Mouse (Mus musculus) heart, embryonic 13.5 days (tissue): ENCODE data around the gene Ppp1r3g. TPM values are rescaled to one million over a fixed set of nuclear protein-coding genes. Genes with fewer than 3 reads are reported as not detected.
"Not testable (repeated sequence)": the region's sequence is repeated elsewhere in the genome, so short reads cannot be mapped to it uniquely, and the experiment has no call there.

ENCODE experiments used
- ATAC-seq: fragments of 200-750 bp; cut with Nextera tagmentation; 2 replicates; pipeline ENCODE4 v1.8.0; 2017; ENCODE audit warnings: moderate TSS enrichment; ENCODE audit not compliant: insufficient number of reproducible peaks, low FRiP score, low TSS enrichment; ENCODE audit errors: extremely low read depth
- H3K27ac ChIP-seq: fragments of 300-500 bp; sonication (generic); replicated peaks from 2 replicates; pipeline ENCODE4 v1.5.1; 2015; ENCODE audit warnings: moderate library complexity, mild to moderate bottlenecking, inconsistent platforms
- H3K27me3 ChIP-seq: fragments of 300-500 bp; sonication (generic); replicated peaks from 2 replicates; pipeline ENCODE4 v1.6.1; 2015; ENCODE audit warnings: mild to moderate bottlenecking, inconsistent platforms
- H3K36me3 ChIP-seq: fragments of 300-500 bp; sonication (generic); 2 replicates; pipeline ENCODE4 v1.6.1; 2015; ENCODE audit warnings: mild to moderate bottlenecking, inconsistent platforms
- H3K4me1 ChIP-seq: fragments of 300-500 bp; sonication (generic); 2 replicates; pipeline ENCODE4 v1.6.1; 2015; ENCODE audit warnings: inconsistent platforms
- H3K4me2 ChIP-seq: fragments of 300-500 bp; sonication (generic); 2 replicates; pipeline ENCODE4 v1.6.1; 2015; ENCODE audit warnings: inconsistent platforms, mild to moderate bottlenecking, moderate library complexity
- H3K4me3 ChIP-seq: fragments of 300-500 bp; sonication (generic); 2 replicates; pipeline ENCODE4 v1.5.1; 2015; ENCODE audit warnings: moderate library complexity, mild to moderate bottlenecking, inconsistent platforms
- H3K9ac ChIP-seq: fragments of 300-500 bp; sonication (generic); 2 replicates; pipeline ENCODE4 v1.6.1; 2015; ENCODE audit warnings: inconsistent platforms, mild to moderate bottlenecking, moderate library complexity
- H3K9me3 ChIP-seq: fragments of 300-500 bp; sonication (generic); 2 replicates; pipeline ENCODE4 v1.6.1; 2016; ENCODE audit warnings: inconsistent platforms
- WGBS: fragments of 180-500 bp; shearing (Covaris S2); methylation state at CpG from one replicate; pipeline ENCODE4 v1.1.7; 2015; ENCODE audit warnings: mixed read lengths; 5-methylcytosine and 5-hydroxymethylcytosine counted together
- polyA plus RNA-seq: library from polyadenylated mRNA; unstranded; fragments of >200 nt; fragmentation: Nextera tagmentation; extraction: Ambion mirVana; gene quantifications from 2 replicates; pipeline ENCODE4 v1.2.1, GENCODE M21; 2015

The Ppp1r3g gene
- polyA plus RNA-seq, 1 experiment from 2014 or later = 4.7 TPM

GRCm38 (mm10) chr13:35968131-35968718, 9.6 kb downstream of the Ppp1r3g start:
- under 1% methylated on average over 38 of the region's 38 CpGs for WGBS
- Histone ChIP-seq H3K36me3 (no peaks in the 10 kb centered on the region), H3K9ac (peak overlapping the region; percentile 85), H3K27me3 (peaks cover 17% of the 10 kb centered on the region), H3K27ac (peak overlapping the region; percentile 65), H3K4me3 (peak overlapping the region; percentile 65), H3K4me1 (peaks cover 16% of the 10 kb centered on the region), H3K9me3 (no peaks in the 10 kb centered on the region), H3K4me2 (peak overlapping the region; percentile 100)
- no peak for ATAC-seq

GRCm38 (mm10) chr13:35968719-35969430, 10.2 kb downstream of the Ppp1r3g start:
- Histone ChIP-seq H3K4me1 (peaks cover 16% of the 10 kb centered on the region), H3K36me3 (no peaks in the 10 kb centered on the region), H3K27me3 (peaks cover 17% of the 10 kb centered on the region), H3K9me3 (no peaks in the 10 kb centered on the region), H3K27ac (peak overlapping the region; percentile 65), H3K4me2 (peak overlapping the region; percentile 100), H3K4me3 (peak overlapping the region; percentile 65), H3K9ac (peak overlapping the region; percentile 85)
- ATAC-seq = peak; percentile 40; the same call in 1 of the 2 replicates
- WGBS = under 1% methylated on average over 57 of the region's 57 CpGs

GRCm38 (mm10) chr13:35969431-35969721, 10.7 kb downstream of the Ppp1r3g start:
- 1% methylated on average over 18 of the region's 18 CpGs for WGBS
- Histone ChIP-seq H3K27me3 (peaks cover 17% of the 10 kb centered on the region), H3K4me1 (peaks cover 16% of the 10 kb centered on the region), H3K27ac (no peak overlapping the region), H3K4me3 (peak overlapping the region; percentile 65), H3K36me3 (no peaks in the 10 kb centered on the region), H3K9ac (peak overlapping the region; percentile 85), H3K9me3 (no peaks in the 10 kb centered on the region), H3K4me2 (peak overlapping the region; percentile 100)
- no peak for ATAC-seq

GRCm38 (mm10) chr13:35969829-35970228, 11.2 kb downstream of the Ppp1r3g start:
- Histone ChIP-seq H3K4me3 (peak overlapping the region; percentile 65), H3K9ac (peak overlapping the region; percentile 85), H3K9me3 (no peaks in the 10 kb centered on the region), H3K27ac (no peak overlapping the region), H3K27me3 (peaks cover 17% of the 10 kb centered on the region), H3K36me3 (peaks cover 3% of the 10 kb centered on the region; the same call in 1 of the 2 replicates), H3K4me1 (peaks cover 16% of the 10 kb centered on the region), H3K4me2 (peak overlapping the region; percentile 100)
- 32% methylated on average over 9 of the region's 9 CpGs for WGBS
- ATAC-seq = no peak

- Histone ChIP-seq H3K27ac (no peak overlapping the region), H3K9me3 (no peaks in the 10 kb centered on the region), H3K4me3 (no peak overlapping the region), H3K9ac (no peak overlapping the region), H3K36me3 (peaks cover 36% of the 10 kb centered on the region), H3K4me1 (no peaks in the 10 kb centered on the region), H3K27me3 (no peaks in the 10 kb centered on the region), H3K4me2 (no peak overlapping the region)
- ATAC-seq = no peak
- 86% methylated on average over 7 of the region's 7 CpGs for WGBS
Measured at GRCm38 (mm10) chr13:35976912-35977311, 18.3 kb downstream of the Ppp1r3g start.

- Histone ChIP-seq H3K36me3 (peaks cover 32% of the 10 kb centered on the region), H3K4me1 (peaks cover 9% of the 10 kb centered on the region), H3K27me3 (no peaks in the 10 kb centered on the region), H3K4me3 (no peak overlapping the region), H3K9me3 (no peaks in the 10 kb centered on the region), H3K27ac (no peak overlapping the region), H3K4me2 (no peak overlapping the region), H3K9ac (no peak overlapping the region)
- 80% methylated on average over 4 of the region's 4 CpGs for WGBS
- no peak for ATAC-seq
Measured at GRCm38 (mm10) chr13:35980471-35980870, 21.8 kb downstream of the Ppp1r3g start.

GRCm38 (mm10) chr13:35982985-35983384, 24.3 kb downstream of the Ppp1r3g start:
- Histone ChIP-seq H3K36me3 (peaks cover 18% of the 10 kb centered on the region), H3K4me1 (peaks cover 19% of the 10 kb centered on the region), H3K9me3 (no peaks in the 10 kb centered on the region), H3K27ac (no peak overlapping the region), H3K4me2 (no peak overlapping the region), H3K9ac (no peak overlapping the region), H3K4me3 (no peak overlapping the region), H3K27me3 (no peaks in the 10 kb centered on the region)
- ATAC-seq = no peak; the same call in 1 of the 2 replicates
- WGBS = 54% methylated on average over 6 of the region's 6 CpGs

- no peak overlapping the region for H3K4me2 ChIP-seq
- no peak overlapping the region for H3K9ac ChIP-seq
- 43% methylated on average over 3 of the region's 3 CpGs for WGBS
- no peaks in the 10 kb centered on the region for H3K27me3 ChIP-seq
- H3K36me3 ChIP-seq = no peaks in the 10 kb centered on the region
- peak; percentile 49; the same call in 1 of the 2 replicates for ATAC-seq
- H3K4me3 ChIP-seq = no peak overlapping the region
- H3K4me1 ChIP-seq = peaks cover 48% of the 10 kb centered on the region
- peak overlapping the region; percentile 53; the same call in 1 of the 2 replicates for H3K27ac ChIP-seq
- H3K9me3 ChIP-seq = no peaks in the 10 kb centered on the region
Measured at GRCm38 (mm10) chr13:35989329-35989728, 30.7 kb downstream of the Ppp1r3g start.

- not testable (repeated sequence) for H3K9me3 ChIP-seq, H3K9ac ChIP-seq, H3K27ac ChIP-seq, ATAC-seq, H3K36me3 ChIP-seq, H3K4me2 ChIP-seq, H3K27me3 ChIP-seq, H3K4me3 ChIP-seq
- peaks cover 67% of the 10 kb centered on the region for H3K4me1 ChIP-seq
- WGBS = 95% methylated on average over 21 of the region's 21 CpGs
Measured at GRCm38 (mm10) chr13:35991185-35991584, 32.5 kb downstream of the Ppp1r3g start.

GRCm38 (mm10) chr13:35994067-35994466, 35.4 kb downstream of the Ppp1r3g start:
- Histone ChIP-seq H3K27ac (peak overlapping the region; percentile 78), H3K4me3 (no peak overlapping the region), H3K36me3 (no peaks in the 10 kb centered on the region), H3K4me2 (0 out of 2 replicates have a peak overlapping the region, but pooled peaks have one; percentile 10), H3K27me3 (no peaks in the 10 kb centered on the region), H3K4me1 (peaks cover 71% of the 10 kb centered on the region), H3K9me3 (no peaks in the 10 kb centered on the region), H3K9ac (no peak overlapping the region; the same call in 1 of the 2 replicates)
- WGBS = 29% methylated on average over 8 of the region's 8 CpGs
- peak; percentile 59 for ATAC-seq

GRCm38 (mm10) chr13:35995231-35995630, 36.6 kb downstream of the Ppp1r3g start:
- no peaks in the 10 kb centered on the region for H3K36me3 ChIP-seq
- WGBS = 81% methylated on average over 3 of the region's 3 CpGs
- H3K9ac ChIP-seq = peak overlapping the region; percentile 38; the same call in 1 of the 2 replicates
- H3K9me3 ChIP-seq = no peaks in the 10 kb centered on the region
- no peak for ATAC-seq
- no peak overlapping the region for H3K4me3 ChIP-seq
- H3K27ac ChIP-seq = peak overlapping the region; percentile 78
- peaks cover 62% of the 10 kb centered on the region for H3K4me1 ChIP-seq
- no peak overlapping the region for H3K4me2 ChIP-seq
- no peaks in the 10 kb centered on the region for H3K27me3 ChIP-seq
